Mouse (Mus musculus) heart, adult 2 months (tissue): ENCODE data around the gene Fbln1.
A peak's percentile ranks its signal among the peaks of the same experiment; 100 is the strongest.

Experiments
- CTCF ChIP-seq: fragments of 200-600 bp; IDR thresholded peaks from 2 replicates; pipeline ENCODE4 v1.8.1; 2022; ENCODE audit warnings: antibody characterized with exemption, mild to moderate bottlenecking, moderate library complexity
- EP300 ChIP-seq: fragments of 200-500 bp; IDR thresholded peaks from 2 replicates; pipeline ENCODE4 v1.6.1; 2011; ENCODE audit warnings: low read depth, low read length, control low read depth; ENCODE audit not compliant: insufficient read depth
- POLR2A ChIP-seq: fragments of 200-500 bp; IDR thresholded peaks from 2 replicates; pipeline ENCODE4 v1.6.1; 2011; ENCODE audit warnings: mild to moderate bottlenecking, low read depth, low read length, control low read depth; ENCODE audit not compliant: insufficient read depth

DNA sequence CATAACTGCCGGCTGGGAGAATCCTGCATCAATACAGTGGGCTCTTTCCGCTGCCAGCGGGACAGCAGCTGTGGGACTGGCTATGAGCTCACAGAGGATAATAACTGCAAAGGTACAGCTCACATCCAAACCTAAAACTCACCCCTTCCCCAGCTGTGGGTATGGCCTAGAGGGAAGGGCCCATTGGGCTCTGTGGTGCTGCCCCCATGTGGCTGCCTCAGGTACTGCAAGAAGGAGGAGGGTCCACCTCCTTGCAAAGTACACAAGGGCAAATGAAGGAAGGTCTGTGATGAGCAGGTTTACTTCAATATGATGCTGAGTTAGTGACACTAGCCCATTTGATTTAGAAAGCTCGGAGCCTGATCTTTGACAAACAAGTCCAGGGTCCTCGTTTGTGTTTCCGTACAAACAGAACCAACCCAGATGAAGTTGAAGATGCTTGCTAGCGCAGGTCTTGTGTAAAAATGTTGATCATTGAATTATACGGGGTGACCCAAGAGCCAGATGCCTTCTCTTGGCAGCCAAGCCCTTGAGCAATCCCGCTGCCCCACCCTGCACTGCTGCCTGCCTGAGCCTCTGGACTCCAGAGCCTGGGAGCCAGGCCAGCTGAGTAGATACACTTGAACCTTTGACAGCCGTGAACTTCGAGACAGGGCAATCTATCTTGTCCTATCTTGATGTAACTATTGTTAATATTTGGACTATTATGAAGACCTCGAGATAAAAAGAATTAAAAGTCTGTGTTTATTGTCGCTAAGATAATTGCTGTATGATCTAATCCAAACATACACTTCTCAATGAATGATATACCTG, 25.9 kb downstream of the Fbln1 start:
- peak; percentile 89 for TF ChIP-seq CTCF
- TF ChIP-seq EP300, result 0 out of 2 replicates have a peak, but pooled peaks have one; percentile 48
- no peak for TF ChIP-seq POLR2A
